Mouse (Mus musculus) midbrain, embryonic 10.5 days (tissue): ENCODE data around the gene Patj. TPM values are rescaled to one million over a fixed set of nuclear protein-coding genes. Genes with fewer than 3 reads are reported as not detected.
A peak's percentile ranks its signal among the peaks of the same experiment; 100 is the strongest.
"Not testable (repeated sequence)": the region's sequence is repeated elsewhere in the genome, so short reads cannot be mapped to it uniquely, and the experiment has no call there.

ENCODE experiments used
- DNase-seq: peaks from one replicate; pipeline ENCODE4 v3.0.0-alpha.2; 2017; ENCODE audit warnings: low spot score
- H3K27ac ChIP-seq: fragments of 300-500 bp; sonication (generic); replicated peaks from 2 replicates; pipeline ENCODE4 v1.5.1; 2016; ENCODE audit warnings: mild to moderate bottlenecking
- H3K27me3 ChIP-seq: fragments of 300-500 bp; sonication (generic); 2 replicates; pipeline ENCODE4 v1.6.1; 2016; ENCODE audit warnings: low read depth, mild to moderate bottlenecking; ENCODE audit not compliant: poor library complexity, severe bottlenecking
- H3K36me3 ChIP-seq: fragments of 300-500 bp; sonication (generic); 2 replicates; pipeline ENCODE4 v1.6.1; 2016; ENCODE audit warnings: mild to moderate bottlenecking, moderate library complexity
- H3K4me1 ChIP-seq: fragments of 300-500 bp; sonication (generic); 2 replicates; pipeline ENCODE4 v1.6.1; 2016
- H3K4me3 ChIP-seq: fragments of 300-500 bp; sonication (generic); 2 replicates; pipeline ENCODE4 v1.5.1; 2016; ENCODE audit warnings: mild to moderate bottlenecking, moderate library complexity
- H3K9me3 ChIP-seq: fragments of 300-500 bp; sonication (generic); replicated peaks from 2 replicates; pipeline ENCODE4 v1.6.1; 2016; ENCODE audit warnings: mild to moderate bottlenecking
- WGBS: fragments of 180-500 bp; shearing (Covaris S2); methylation state at CpG from one replicate; pipeline ENCODE4 v1.1.7; 2016; 5-methylcytosine and 5-hydroxymethylcytosine counted together
- polyA plus RNA-seq: library from polyadenylated mRNA; unstranded; fragments of >200 nt; fragmentation: Nextera tagmentation; extraction: Ambion mirVana; gene quantifications from 2 replicates; pipeline ENCODE4 v1.2.1, GENCODE M21; 2016

Patj gene
- polyA plus RNA-seq, 1 experiment from 2014 or later = 5.0 TPM

GRCm38 (mm10) chr4:98408455-98408854 is 12.9 kb downstream of the Patj start:
- 93% methylated on average over 4 of the region's 4 CpGs for WGBS
- no peaks in the 10 kb centered on the region for H3K36me3 ChIP-seq
- H3K4me1 ChIP-seq = no peaks in the 10 kb centered on the region
- H3K27me3 ChIP-seq = no peaks in the 10 kb centered on the region
- H3K9me3 ChIP-seq = no peaks in the 10 kb centered on the region
- no peak for DNase-seq
- no peak overlapping the region for H3K4me3 ChIP-seq
- H3K27ac ChIP-seq = no peak overlapping the region

GRCm38 (mm10) chr4:98415150-98415549 is 19.6 kb downstream of the Patj start:
- DNase-seq, H3K27ac ChIP-seq, H3K4me1 ChIP-seq, H3K27me3 ChIP-seq, H3K36me3 ChIP-seq, H3K9me3 ChIP-seq, H3K4me3 ChIP-seq: not testable (repeated sequence)
- WGBS = 96% methylated on average over 8 of the region's 8 CpGs

- Histone ChIP-seq H3K36me3 (no peaks in the 10 kb centered on the region), H3K27ac (no peak overlapping the region), H3K4me1 (no peaks in the 10 kb centered on the region), H3K9me3 (no peaks in the 10 kb centered on the region), H3K4me3 (no peak overlapping the region), H3K27me3 (no peaks in the 10 kb centered on the region)
- 92% methylated on average over 8 of the region's 8 CpGs for WGBS
- DNase-seq = no peak
Measured at GRCm38 (mm10) chr4:98428371-98428770, 32.8 kb downstream of the Patj start.

- H3K36me3 ChIP-seq = no peaks in the 10 kb centered on the region
- WGBS = 91% methylated on average over 10 of the region's 10 CpGs
- no peak overlapping the region for H3K4me3 ChIP-seq
Measured at GRCm38 (mm10) chr4:98435641-98436457, 40.3 kb downstream of the Patj start.

GRCm38 (mm10) chr4:98436664-98437363 is 41.2 kb downstream of the Patj start:
- H3K9me3 ChIP-seq = no peaks in the 10 kb centered on the region
- no peaks in the 10 kb centered on the region; the same call in 1 of the 2 replicates for H3K4me1 ChIP-seq
- no peaks in the 10 kb centered on the region for H3K27me3 ChIP-seq
- no peak for DNase-seq
- H3K4me3 ChIP-seq = no peak overlapping the region
- H3K36me3 ChIP-seq = no peaks in the 10 kb centered on the region
- no peak overlapping the region for H3K27ac ChIP-seq
- WGBS = 77% methylated on average over 12 of the region's 12 CpGs

More at GRCm38 (mm10) chr4:98435641-98436457, 40.3 kb downstream of the Patj start:
- no peak for DNase-seq
- Histone ChIP-seq H3K27ac (no peak overlapping the region), H3K4me1 (no peaks in the 10 kb centered on the region; the same call in 1 of the 2 replicates), H3K9me3 (no peaks in the 10 kb centered on the region), H3K27me3 (no peaks in the 10 kb centered on the region)

GRCm38 (mm10) chr4:98439261-98440005 is 43.8 kb downstream of the Patj start:
- no peak overlapping the region for H3K27ac ChIP-seq
- 88% methylated on average over 8 of the region's 8 CpGs for WGBS
- H3K9me3 ChIP-seq = no peaks in the 10 kb centered on the region
- H3K36me3 ChIP-seq = no peaks in the 10 kb centered on the region
- no peak for DNase-seq
- no peak overlapping the region for H3K4me3 ChIP-seq
- no peaks in the 10 kb centered on the region; the same call in 1 of the 2 replicates for H3K4me1 ChIP-seq
- no peaks in the 10 kb centered on the region for H3K27me3 ChIP-seq

GRCm38 (mm10) chr4:98441248-98441647 is 45.7 kb downstream of the Patj start:
- 90% methylated on average over 3 of the region's 3 CpGs for WGBS
- Histone ChIP-seq H3K9me3 (no peaks in the 10 kb centered on the region), H3K27ac (no peak overlapping the region), H3K27me3 (no peaks in the 10 kb centered on the region), H3K36me3 (no peaks in the 10 kb centered on the region), H3K4me3 (no peak overlapping the region), H3K4me1 (no peaks in the 10 kb centered on the region; the same call in 1 of the 2 replicates)
- no peak for DNase-seq

- peak; percentile 36 for DNase-seq
- H3K4me3 ChIP-seq = no peak overlapping the region
- H3K36me3 ChIP-seq = no peaks in the 10 kb centered on the region
- 90% methylated on average over 10 of the region's 10 CpGs for WGBS
- H3K27me3 ChIP-seq = no peaks in the 10 kb centered on the region
- no peak overlapping the region for H3K27ac ChIP-seq
- H3K9me3 ChIP-seq = no peaks in the 10 kb centered on the region
- H3K4me1 ChIP-seq = no peaks in the 10 kb centered on the region
Measured at GRCm38 (mm10) chr4:98444437-98445139, 49.0 kb downstream of the Patj start.

- Histone ChIP-seq H3K9me3 (no peaks in the 10 kb centered on the region), H3K36me3 (no peaks in the 10 kb centered on the region), H3K4me1 (no peaks in the 10 kb centered on the region), H3K27ac (no peak overlapping the region), H3K4me3 (no peak overlapping the region), H3K27me3 (no peaks in the 10 kb centered on the region)
- DNase-seq = no peak
- WGBS = 96% methylated on average over 4 of the region's 4 CpGs
Measured at GRCm38 (mm10) chr4:98449564-98450263, 54.1 kb downstream of the Patj start.

GRCm38 (mm10) chr4:98450308-98450707 is 54.7 kb downstream of the Patj start:
- Histone ChIP-seq H3K27me3 (no peaks in the 10 kb centered on the region), H3K4me1 (no peaks in the 10 kb centered on the region), H3K9me3 (no peaks in the 10 kb centered on the region), H3K36me3 (no peaks in the 10 kb centered on the region), H3K27ac (no peak overlapping the region), H3K4me3 (no peak overlapping the region)
- no peak for DNase-seq
- 88% methylated on average over 11 of the region's 11 CpGs for WGBS

- Histone ChIP-seq H3K4me1 (no peaks in the 10 kb centered on the region), H3K27ac (no peak overlapping the region), H3K9me3 (no peaks in the 10 kb centered on the region), H3K27me3 (no peaks in the 10 kb centered on the region), H3K36me3 (no peaks in the 10 kb centered on the region), H3K4me3 (no peak overlapping the region)
- no peak for DNase-seq
- WGBS = 90% methylated on average over 5 of the region's 5 CpGs
Measured at GRCm38 (mm10) chr4:98450829-98451228, 55.2 kb downstream of the Patj start.

- Histone ChIP-seq H3K27me3 (no peaks in the 10 kb centered on the region), H3K36me3 (no peaks in the 10 kb centered on the region), H3K4me3 (no peak overlapping the region), H3K9me3 (no peaks in the 10 kb centered on the region), H3K27ac (no peak overlapping the region), H3K4me1 (no peaks in the 10 kb centered on the region)
- 81% methylated on average over 3 of the region's 3 CpGs for WGBS
- no peak for DNase-seq
Measured at GRCm38 (mm10) chr4:98451259-98451658, 55.7 kb downstream of the Patj start.
